Mouse (Mus musculus) forebrain, embryonic 15.5 days (tissue): Measurements from ENCODE around the gene Dtx1. TPM values are rescaled to one million over a fixed set of nuclear protein-coding genes. Genes with fewer than 3 reads are reported as not detected.

Source experiments
- ATAC-seq: fragments of 200-750 bp; cut with Nextera tagmentation; replicated peaks from 2 replicates; pipeline ENCODE4 v1.8.0; 2017; ENCODE audit warnings: mild to moderate bottlenecking, moderate TSS enrichment, moderate library complexity
- H3K27ac ChIP-seq: fragments of 300-500 bp; sonication (generic); replicated peaks from 2 replicates; pipeline ENCODE4 v1.5.1; 2015; ENCODE audit warnings: mild to moderate bottlenecking, inconsistent platforms
- H3K27me3 ChIP-seq: fragments of 300-500 bp; sonication (generic); 2 replicates; pipeline ENCODE4 v1.6.1; 2015; ENCODE audit warnings: inconsistent platforms
- H3K36me3 ChIP-seq: fragments of 300-500 bp; sonication (generic); 2 replicates; pipeline ENCODE4 v1.6.1; 2015; ENCODE audit warnings: mild to moderate bottlenecking, inconsistent platforms
- H3K4me1 ChIP-seq: fragments of 300-500 bp; sonication (generic); 2 replicates; pipeline ENCODE4 v1.6.1; 2015; ENCODE audit warnings: inconsistent platforms
- H3K4me2 ChIP-seq: fragments of 300-500 bp; sonication (generic); replicated peaks from 2 replicates; pipeline ENCODE4 v1.6.1; 2015; ENCODE audit warnings: mild to moderate bottlenecking, inconsistent platforms
- H3K4me3 ChIP-seq: fragments of 300-500 bp; sonication (generic); 2 replicates; pipeline ENCODE4 v1.5.1; 2015; ENCODE audit warnings: mild to moderate bottlenecking, inconsistent platforms
- H3K9ac ChIP-seq: fragments of 300-500 bp; sonication (generic); replicated peaks from 2 replicates; pipeline ENCODE4 v1.6.1; 2015; ENCODE audit warnings: mild to moderate bottlenecking, inconsistent platforms
- H3K9me3 ChIP-seq: fragments of 300-500 bp; sonication (generic); 2 replicates; pipeline ENCODE4 v1.6.1; 2016; ENCODE audit warnings: inconsistent platforms
- WGBS: fragments of 180-500 bp; shearing (Covaris S2); methylation state at CpG from one replicate; pipeline ENCODE4 v1.1.7; 2015; ENCODE audit warnings: mixed read lengths; 5-methylcytosine and 5-hydroxymethylcytosine counted together
- polyA plus RNA-seq: library from polyadenylated mRNA; unstranded; fragments of >200 nt; fragmentation: Nextera tagmentation; extraction: Ambion mirVana; gene quantifications from 2 replicates; pipeline ENCODE4 v1.2.1, GENCODE M21; 2015

Dtx1 gene
- polyA plus RNA-seq, 1 experiment from 2014 or later = 52.8 TPM

DNA sequence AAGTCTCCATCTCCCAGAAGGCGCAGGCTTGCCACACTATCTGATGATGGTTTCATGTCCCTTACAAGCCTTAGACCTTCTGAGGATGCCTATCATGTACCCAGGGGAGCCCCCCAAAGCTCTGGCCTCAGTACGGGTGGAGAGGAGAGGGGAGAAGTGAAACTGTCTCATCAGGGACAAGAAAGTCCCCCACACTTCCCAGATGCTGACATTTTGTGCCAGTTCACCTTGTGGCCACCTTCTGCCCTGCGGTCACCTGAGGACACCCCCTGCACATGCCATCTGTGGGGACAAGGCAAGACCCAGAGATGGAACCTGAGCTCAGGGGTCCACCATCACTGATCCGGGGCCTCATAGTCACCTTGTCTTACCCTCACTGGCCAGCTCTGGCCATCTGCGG is 23.8 kb downstream of the Dtx1 start:
- Histone ChIP-seq H3K9me3 (no peaks in the 10 kb centered on the region), H3K4me1 (no peaks in the 10 kb centered on the region), H3K4me2 (no peak overlapping the region), H3K36me3 (peaks cover 9% of the 10 kb centered on the region), H3K4me3 (no peak overlapping the region), H3K9ac (no peak overlapping the region), H3K27ac (no peak overlapping the region), H3K27me3 (no peaks in the 10 kb centered on the region)
- ATAC-seq = no peak
- 93% methylated on average over 5 of the region's 5 CpGs for WGBS

DNA sequence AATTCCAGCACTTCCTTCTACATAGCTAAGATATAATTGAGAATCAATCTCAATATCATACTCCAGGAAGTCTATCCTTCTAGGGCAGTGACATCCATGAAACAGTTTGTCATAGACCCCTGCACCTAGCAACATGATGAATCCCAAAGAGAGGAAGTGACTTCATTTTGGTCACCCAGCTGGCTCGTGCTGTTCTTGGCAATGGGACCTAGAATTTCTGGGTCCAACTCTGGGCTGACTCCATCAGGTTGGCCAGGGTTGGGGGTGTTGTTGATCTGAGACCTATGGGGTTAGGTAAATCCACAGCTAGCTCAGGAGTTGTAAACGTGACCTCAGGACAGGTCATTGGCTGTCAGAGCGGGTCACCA is 24.3 kb downstream of the Dtx1 start:
- ATAC-seq = no peak
- WGBS = 91% methylated on average over 3 of the region's 3 CpGs
- H3K4me3 ChIP-seq = no peak overlapping the region
- H3K4me1 ChIP-seq = no peaks in the 10 kb centered on the region
- H3K9me3 ChIP-seq = no peaks in the 10 kb centered on the region
- no peak overlapping the region for H3K27ac ChIP-seq
- H3K4me2 ChIP-seq = no peak overlapping the region
- peaks cover 13% of the 10 kb centered on the region for H3K36me3 ChIP-seq
- H3K9ac ChIP-seq = no peak overlapping the region
- no peaks in the 10 kb centered on the region for H3K27me3 ChIP-seq

DNA sequence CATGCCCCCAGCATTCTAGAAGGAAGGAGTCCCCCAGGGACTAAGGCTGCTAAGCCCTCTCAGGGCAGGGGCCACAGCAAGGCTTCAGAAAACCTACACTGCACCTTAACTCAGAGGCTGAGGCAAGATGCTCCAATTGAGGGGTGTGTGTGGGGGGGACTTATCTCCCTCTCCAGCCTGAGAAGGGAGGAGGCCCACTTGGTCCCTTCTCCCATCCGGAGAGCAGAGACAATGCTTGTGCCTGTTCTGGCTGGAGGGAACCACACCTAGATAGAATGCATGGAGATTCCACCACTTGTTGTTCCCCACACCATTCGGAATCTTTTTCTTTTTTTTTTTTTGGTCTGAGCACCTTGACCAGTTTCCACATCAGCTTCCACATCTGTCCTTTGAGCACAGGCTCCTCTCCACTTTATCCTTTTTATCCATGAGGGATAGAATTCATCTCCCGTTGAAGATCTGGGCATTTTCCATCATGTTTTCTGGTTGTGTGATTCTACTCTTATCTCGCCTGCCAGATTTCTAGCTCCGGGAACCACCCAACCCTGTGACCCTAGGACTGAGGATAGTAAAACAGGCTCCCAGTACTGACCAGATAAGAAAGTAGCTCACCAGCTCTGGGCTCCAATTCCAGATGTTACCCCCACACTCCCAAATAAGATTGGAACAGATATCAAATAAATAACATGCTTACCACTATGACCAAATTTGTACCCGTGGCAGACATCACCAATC is 24.8 kb downstream of the Dtx1 start:
- no peak overlapping the region for H3K4me2 ChIP-seq
- peaks cover 13% of the 10 kb centered on the region for H3K36me3 ChIP-seq
- no peak for ATAC-seq
- no peaks in the 10 kb centered on the region for H3K4me1 ChIP-seq
- H3K9me3 ChIP-seq = no peaks in the 10 kb centered on the region
- H3K9ac ChIP-seq = no peak overlapping the region
- no peak overlapping the region for H3K27ac ChIP-seq
- WGBS = 92% methylated on average over 6 of the region's 6 CpGs
- H3K4me3 ChIP-seq = no peak overlapping the region
- H3K27me3 ChIP-seq = no peaks in the 10 kb centered on the region

DNA sequence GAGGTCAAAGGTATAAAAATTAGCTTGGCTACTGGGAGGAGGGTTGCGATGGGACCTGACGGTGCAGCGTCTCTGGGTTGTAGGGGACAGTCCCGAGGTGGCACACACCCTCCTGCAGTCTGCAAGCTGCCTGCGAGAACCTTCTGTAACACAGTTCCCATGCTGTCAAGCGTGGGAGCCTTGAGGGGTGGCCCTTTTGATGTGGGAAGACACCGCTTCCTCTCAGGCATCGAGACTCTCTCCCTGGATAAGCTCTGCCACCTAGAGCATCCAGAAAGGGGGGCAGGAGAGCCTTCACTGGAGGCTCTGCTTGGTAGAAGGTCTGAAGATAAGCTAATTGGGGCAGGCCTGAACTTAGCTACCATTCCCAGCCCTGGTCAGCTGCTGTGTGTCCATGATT is 26.0 kb downstream of the Dtx1 start:
- WGBS = 86% methylated on average over 8 of the region's 8 CpGs
- Histone ChIP-seq H3K27ac (no peak overlapping the region), H3K9ac (no peak overlapping the region), H3K4me2 (no peak overlapping the region), H3K4me3 (no peak overlapping the region), H3K4me1 (peaks cover 6% of the 10 kb centered on the region; the same call in 1 of the 2 replicates), H3K27me3 (no peaks in the 10 kb centered on the region), H3K36me3 (peaks cover 13% of the 10 kb centered on the region; the same call in 1 of the 2 replicates), H3K9me3 (no peaks in the 10 kb centered on the region)
- ATAC-seq = no peak

GRCm38 (mm10) chr5:120682982-120683771 is 28.6 kb downstream of the Dtx1 start:
- Histone ChIP-seq H3K36me3 (peaks cover 13% of the 10 kb centered on the region; the same call in 1 of the 2 replicates), H3K27ac (no peak overlapping the region), H3K9me3 (no peaks in the 10 kb centered on the region), H3K4me3 (no peak overlapping the region), H3K4me1 (peaks cover 18% of the 10 kb centered on the region), H3K4me2 (no peak overlapping the region), H3K27me3 (no peaks in the 10 kb centered on the region), H3K9ac (no peak overlapping the region)
- 13% methylated on average over 24 of the region's 24 CpGs for WGBS
- ATAC-seq = no peak

DNA sequence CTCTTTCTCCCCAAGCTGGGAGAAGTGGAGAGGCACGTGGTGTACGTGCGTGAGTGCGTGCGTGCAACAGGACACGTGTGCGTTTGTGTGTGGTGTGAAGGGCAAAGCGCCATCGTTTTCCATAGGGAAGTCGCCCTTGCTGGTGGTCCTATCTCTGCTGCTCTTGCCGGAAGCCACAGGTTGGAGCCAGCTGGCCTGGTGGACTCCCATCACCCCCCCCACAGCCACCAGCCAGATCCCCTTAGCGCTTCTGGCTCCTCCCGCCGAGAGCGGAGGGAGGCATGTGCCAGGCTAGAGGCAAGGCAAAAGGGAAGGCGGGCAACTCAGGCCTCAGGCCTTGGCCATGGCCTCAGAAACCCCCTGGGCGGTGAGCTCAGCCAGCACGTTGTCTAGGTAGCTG is 30.8 kb downstream of the Dtx1 start:
- Histone ChIP-seq H3K4me2 (no peak overlapping the region), H3K9me3 (no peaks in the 10 kb centered on the region), H3K36me3 (peaks cover 10% of the 10 kb centered on the region; the same call in 1 of the 2 replicates), H3K4me3 (no peak overlapping the region), H3K9ac (no peak overlapping the region), H3K27ac (peak overlapping the region; percentile 56; the same call in 1 of the 2 replicates), H3K4me1 (peaks cover 18% of the 10 kb centered on the region), H3K27me3 (no peaks in the 10 kb centered on the region)
- WGBS = 73% methylated on average over 18 of the region's 18 CpGs
- 0 out of 2 replicates have a peak, but pooled peaks have one; percentile 5 for ATAC-seq

DNA sequence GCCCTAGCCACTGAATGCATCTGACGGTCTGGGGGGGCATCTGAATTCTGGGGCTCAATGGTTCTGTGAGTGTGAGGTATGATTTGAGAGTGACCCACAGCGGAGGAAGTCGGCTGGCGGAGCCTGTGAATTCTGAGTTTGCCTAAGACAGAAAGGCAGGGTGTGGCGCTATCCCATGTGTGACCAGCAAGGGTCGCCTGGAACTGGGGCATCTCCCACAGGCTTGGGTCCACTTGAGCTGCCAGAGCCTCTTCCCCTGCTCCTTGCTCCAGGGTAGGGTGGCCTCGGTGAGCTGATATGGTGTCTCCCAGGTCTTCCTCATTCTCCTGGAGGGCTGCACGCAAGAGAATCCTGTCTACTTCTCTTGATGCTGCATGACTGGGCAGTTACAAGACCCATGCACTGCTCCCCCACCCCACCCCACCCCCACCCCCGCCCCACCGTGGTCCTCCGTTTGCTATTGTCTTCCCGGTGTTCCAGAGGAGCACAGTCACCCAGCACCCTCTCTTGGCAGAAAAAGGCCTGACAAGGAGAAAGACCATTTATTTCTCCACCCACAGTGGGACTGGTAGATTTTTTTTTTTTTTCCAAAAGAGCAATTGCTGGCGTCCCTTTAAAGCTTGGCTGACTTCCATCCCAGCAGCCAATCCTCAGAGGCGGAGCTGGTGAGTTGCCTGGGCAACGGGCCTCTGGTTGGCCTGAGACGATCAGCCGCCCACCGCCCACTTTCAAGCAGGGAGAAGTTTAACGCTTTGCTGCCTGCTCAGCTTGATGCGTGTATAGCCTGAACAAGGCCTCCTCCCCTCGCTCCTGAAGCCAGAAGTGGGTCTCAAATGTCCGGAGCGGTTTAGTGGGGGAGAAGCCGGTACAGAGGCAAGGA is 31.8 kb downstream of the Dtx1 start:
- no peaks in the 10 kb centered on the region for H3K9me3 ChIP-seq
- peaks cover 18% of the 10 kb centered on the region for H3K4me1 ChIP-seq
- WGBS = 1% methylated on average over 24 of the region's 24 CpGs
- peak overlapping the region; percentile 86 for H3K27ac ChIP-seq
- 0 out of 2 replicates have a peak overlapping the region, but pooled peaks have one; percentile 20 for H3K9ac ChIP-seq
- peaks cover 4% of the 10 kb centered on the region; the same call in 1 of the 2 replicates for H3K36me3 ChIP-seq
- peak; percentile 88 for ATAC-seq
- no peaks in the 10 kb centered on the region for H3K27me3 ChIP-seq
- peak overlapping the region; percentile 27 for H3K4me3 ChIP-seq
- peak overlapping the region; percentile 40 for H3K4me2 ChIP-seq

DNA sequence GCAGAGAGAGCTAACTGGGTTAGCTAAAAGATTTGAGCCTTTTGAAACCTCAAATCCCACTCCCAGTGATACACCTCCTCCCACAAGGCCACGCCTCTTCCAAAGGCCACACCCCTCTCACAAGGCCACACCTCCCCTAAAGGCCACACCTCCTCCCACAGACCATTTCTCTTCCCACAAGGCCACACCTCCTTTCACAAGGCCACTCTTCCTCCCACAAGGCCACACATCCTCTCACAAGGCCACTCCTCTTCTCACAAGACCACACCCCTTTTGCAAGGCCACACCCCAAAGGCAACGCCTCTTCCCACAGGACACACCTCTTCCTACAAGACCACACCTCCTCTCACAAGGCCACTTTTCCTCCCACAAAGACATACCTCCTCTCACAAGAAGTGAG is 34.2 kb downstream of the Dtx1 start:
- ATAC-seq = no peak
- 34% methylated on average over 2 of the region's 2 CpGs for WGBS

DNA sequence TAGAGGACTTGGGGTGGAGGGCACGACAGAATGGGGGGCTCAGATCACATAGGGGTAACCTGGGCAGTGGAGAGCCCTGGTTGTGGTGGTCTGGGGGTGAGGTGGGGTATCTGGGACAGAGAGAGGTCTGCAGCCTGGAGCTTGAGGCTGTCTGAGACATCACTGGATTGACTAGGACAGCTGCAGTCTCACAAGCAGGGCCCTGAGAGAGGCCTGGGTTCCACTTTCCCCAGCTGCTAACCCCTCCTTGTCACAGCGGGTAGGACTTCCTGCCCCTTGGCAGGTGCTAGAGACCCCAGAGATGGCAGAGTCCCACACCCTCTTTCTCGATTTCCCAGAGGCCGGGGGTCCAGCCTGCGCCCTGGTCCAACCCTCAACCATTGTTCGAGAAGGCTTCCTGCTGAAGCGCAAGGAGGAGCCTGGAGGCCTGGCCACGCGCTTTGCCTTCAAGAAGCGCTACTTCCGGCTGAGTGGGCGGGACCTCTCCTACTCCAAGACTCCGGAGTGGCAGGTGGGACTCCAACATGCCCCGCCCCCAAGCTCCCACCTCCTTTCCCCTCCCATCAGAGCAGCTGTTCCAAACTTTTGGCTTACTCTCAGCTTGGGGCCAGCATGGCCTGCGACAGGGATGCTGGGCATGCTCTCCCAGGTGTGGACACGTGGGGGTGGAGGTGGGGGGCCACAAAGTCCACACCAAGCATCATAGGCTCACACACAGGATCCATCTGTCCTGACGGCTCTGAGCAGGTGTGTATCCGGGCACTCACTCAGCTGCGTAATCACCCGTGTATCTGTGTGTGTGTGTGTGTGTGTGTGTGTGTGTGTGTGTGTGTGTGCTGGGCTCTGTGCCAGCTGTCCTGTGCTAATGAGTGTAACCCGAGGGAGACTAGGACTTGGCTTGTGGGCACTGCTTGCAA is 37.2 kb downstream of the Dtx1 start:
- Histone ChIP-seq H3K36me3 (no peaks in the 10 kb centered on the region), H3K4me2 (no peak overlapping the region), H3K4me1 (peaks cover 8% of the 10 kb centered on the region), H3K9ac (no peak overlapping the region), H3K27me3 (no peaks in the 10 kb centered on the region), H3K27ac (no peak overlapping the region), H3K9me3 (no peaks in the 10 kb centered on the region), H3K4me3 (no peak overlapping the region)
- ATAC-seq = peak; percentile 17; the same call in 1 of the 2 replicates
- 22% methylated on average over 21 of the region's 21 CpGs for WGBS

More for the DNA sequence above, 34.2 kb downstream of the Dtx1 start:
- H3K27me3 ChIP-seq = no peaks in the 10 kb centered on the region
- no peak overlapping the region for H3K9ac ChIP-seq
- peaks cover under 1% of the 10 kb centered on the region; the same call in 1 of the 2 replicates for H3K36me3 ChIP-seq
- no peak overlapping the region for H3K4me2 ChIP-seq
- no peak overlapping the region for H3K27ac ChIP-seq
- no peak overlapping the region for H3K4me3 ChIP-seq
- H3K9me3 ChIP-seq = no peaks in the 10 kb centered on the region
- peaks cover 23% of the 10 kb centered on the region for H3K4me1 ChIP-seq

GRCm38 (mm10) chr5:120673626-120674025 is 38.1 kb downstream of the Dtx1 start:
- Histone ChIP-seq H3K27me3 (no peaks in the 10 kb centered on the region), H3K27ac (no peak overlapping the region), H3K9ac (no peak overlapping the region), H3K4me1 (peaks cover 5% of the 10 kb centered on the region; the same call in 1 of the 2 replicates), H3K36me3 (no peaks in the 10 kb centered on the region), H3K4me2 (no peak overlapping the region), H3K4me3 (no peak overlapping the region), H3K9me3 (no peaks in the 10 kb centered on the region)
- WGBS = 12% methylated on average over 12 of the region's 12 CpGs
- 0 out of 2 replicates have a peak, but pooled peaks have one; percentile 29 for ATAC-seq

- H3K4me2 ChIP-seq = no peak overlapping the region
- no peak overlapping the region for H3K27ac ChIP-seq
- peaks cover 5% of the 10 kb centered on the region; the same call in 1 of the 2 replicates for H3K4me1 ChIP-seq
- 83% methylated on average over 3 of the region's 3 CpGs for WGBS
- ATAC-seq = no peak
- H3K36me3 ChIP-seq = no peaks in the 10 kb centered on the region
- no peak overlapping the region for H3K9ac ChIP-seq
- H3K27me3 ChIP-seq = no peaks in the 10 kb centered on the region
- H3K4me3 ChIP-seq = no peak overlapping the region
- no peaks in the 10 kb centered on the region for H3K9me3 ChIP-seq
Observed at GRCm38 (mm10) chr5:120671865-120672264, 39.9 kb downstream of the Dtx1 start.
